Mouse (Mus musculus) midbrain, embryonic 11.5 days (tissue): ENCODE data around the gene Pax7. TPM values are rescaled to one million over a fixed set of nuclear protein-coding genes. Genes with fewer than 3 reads are reported as not detected.

Experiments used
- ATAC-seq: fragments of 200-750 bp; cut with Nextera tagmentation; 2 replicates; pipeline ENCODE4 v1.8.0; 2017; ENCODE audit warnings: moderate TSS enrichment, moderate library complexity; ENCODE audit not compliant: low FRiP score
- DNase-seq: peaks from one replicate; pipeline ENCODE4 v3.0.0; 2015; ENCODE audit warnings: low spot score; ENCODE audit errors: missing footprints
- H3K27ac ChIP-seq: fragments of 300-500 bp; sonication (generic); 2 replicates; pipeline ENCODE4 v1.5.1; 2014; ENCODE audit warnings: low read depth, low read length
- H3K27me3 ChIP-seq: fragments of 300-500 bp; sonication (generic); 2 replicates; pipeline ENCODE4 v1.6.1; 2014; ENCODE audit warnings: mild to moderate bottlenecking, low read length, moderate library complexity, mixed read lengths; ENCODE audit not compliant: control insufficient read depth, insufficient read depth
- H3K36me3 ChIP-seq: fragments of 300-500 bp; sonication (generic); 2 replicates; pipeline ENCODE4 v1.6.1; 2014; ENCODE audit warnings: mild to moderate bottlenecking, low read length, moderate library complexity, mixed read lengths; ENCODE audit not compliant: control insufficient read depth, insufficient read depth
- H3K4me1 ChIP-seq: fragments of 300-500 bp; sonication (generic); 2 replicates; pipeline ENCODE4 v1.6.1; 2014; ENCODE audit warnings: low read length; ENCODE audit not compliant: control insufficient read depth, insufficient read depth
- H3K4me2 ChIP-seq: fragments of 300-500 bp; sonication (generic); 2 replicates; pipeline ENCODE4 v1.6.1; 2014; ENCODE audit warnings: mild to moderate bottlenecking, moderate library complexity
- H3K4me3 ChIP-seq: fragments of 300-500 bp; sonication (generic); 2 replicates; pipeline ENCODE4 v1.5.1; 2014; ENCODE audit warnings: low read depth, low read length
- H3K9ac ChIP-seq: fragments of 300-500 bp; sonication (generic); 2 replicates; pipeline ENCODE4 v1.6.1; 2014; ENCODE audit warnings: low read length
- H3K9me3 ChIP-seq: fragments of 300-500 bp; sonication (generic); 2 replicates; pipeline ENCODE4 v1.6.1; 2016; ENCODE audit warnings: low read length; ENCODE audit not compliant: control insufficient read depth
- WGBS: fragments of 180-500 bp; shearing (Covaris S2); extraction: QIAGEN DNeasy Blood & Tissue Kit; methylation state at CpG from one replicate; pipeline ENCODE4 v1.1.7; 2014; 5-methylcytosine and 5-hydroxymethylcytosine counted together
- polyA plus RNA-seq: library from polyadenylated mRNA; unstranded; fragments of >200 nt; fragmentation: Nextera tagmentation; extraction: Ambion mirVana; gene quantifications from 2 replicates; pipeline ENCODE4 v1.2.1, GENCODE M21; 2014

The Pax7 gene
- polyA plus RNA-seq, 1 experiment from 2014 or later, result 3.1 TPM

- DNase-seq (peak; percentile 31), ATAC-seq (no peak)
- H3K27ac ChIP-seq, result no peak overlapping the region
- WGBS, result 74% methylated on average over 4 of the region's 4 CpGs
- H3K9ac ChIP-seq, result no peak overlapping the region
- peaks cover under 1% of the 10 kb centered on the region for H3K4me1 ChIP-seq
- H3K27me3 ChIP-seq, result no peaks in the 10 kb centered on the region
- H3K4me3 ChIP-seq, result no peak overlapping the region
- H3K9me3 ChIP-seq, result no peaks in the 10 kb centered on the region
- H3K36me3 ChIP-seq, result no peaks in the 10 kb centered on the region
- no peak overlapping the region for H3K4me2 ChIP-seq
These were observed 130.4 kb downstream of the Pax7 start for GRCm38 (mm10) chr4:139702914-139703313.

DNA sequence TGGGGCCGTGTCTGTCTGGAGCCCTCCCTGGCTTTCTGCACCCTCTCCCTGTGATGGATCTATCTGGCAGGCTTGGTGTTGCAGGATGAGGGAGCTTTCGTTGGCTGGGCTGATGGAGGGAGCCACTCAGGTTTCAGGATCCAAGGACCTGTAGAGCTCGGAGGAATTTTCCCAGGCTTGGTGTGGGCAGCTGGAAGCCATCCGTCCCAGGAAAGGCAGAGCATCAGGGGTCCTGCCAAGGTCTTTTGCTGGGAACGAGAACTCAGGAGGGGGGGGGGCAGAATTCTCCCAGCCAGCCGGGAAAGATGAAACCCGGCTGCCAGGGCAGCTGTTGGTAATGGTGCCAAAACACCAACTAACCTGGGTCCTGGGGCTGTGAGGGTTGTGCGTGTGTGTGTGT is 134.7 kb downstream of the Pax7 start:
- no peaks in the 10 kb centered on the region; the same call in 1 of the 2 replicates for H3K27me3 ChIP-seq
- H3K4me1 ChIP-seq, result peaks cover 7% of the 10 kb centered on the region
- WGBS, result 70% methylated on average over 8 of the region's 8 CpGs
- H3K4me2 ChIP-seq, result no peak overlapping the region
- no peaks in the 10 kb centered on the region for H3K9me3 ChIP-seq
- no peak overlapping the region for H3K27ac ChIP-seq
- H3K9ac ChIP-seq, result no peak overlapping the region
- no peak overlapping the region for H3K4me3 ChIP-seq
- no peak for DNase-seq
- no peaks in the 10 kb centered on the region for H3K36me3 ChIP-seq
- ATAC-seq, result no peak

GRCm38 (mm10) chr4:139697755-139698154 is 135.6 kb downstream of the Pax7 start:
- Histone ChIP-seq H3K27ac (no peak overlapping the region), H3K9me3 (no peaks in the 10 kb centered on the region), H3K4me3 (no peak overlapping the region), H3K9ac (peak overlapping the region; percentile 27; the same call in 1 of the 2 replicates), H3K27me3 (no peaks in the 10 kb centered on the region; the same call in 1 of the 2 replicates), H3K4me2 (no peak overlapping the region), H3K4me1 (peaks cover 14% of the 10 kb centered on the region), H3K36me3 (no peaks in the 10 kb centered on the region)
- ATAC-seq (0 out of 2 replicates have a peak, but pooled peaks have one; percentile 46), DNase-seq (peak; percentile 86)
- WGBS, result 6% methylated on average over 9 of the region's 9 CpGs

- peaks cover 2% of the 10 kb centered on the region for H3K27me3 ChIP-seq
- H3K9ac ChIP-seq, result no peak overlapping the region
- H3K4me1 ChIP-seq, result peaks cover 14% of the 10 kb centered on the region
- H3K36me3 ChIP-seq, result no peaks in the 10 kb centered on the region
- no peak overlapping the region for H3K27ac ChIP-seq
- no peak overlapping the region for H3K4me3 ChIP-seq
- DNase-seq, result no peak
- WGBS, result 14% methylated on average over 5 of the region's 5 CpGs
- no peak for ATAC-seq
- H3K4me2 ChIP-seq, result no peak overlapping the region
- H3K9me3 ChIP-seq, result no peaks in the 10 kb centered on the region
These were observed 140.0 kb downstream of the Pax7 start for GRCm38 (mm10) chr4:139693315-139693714.

DNA sequence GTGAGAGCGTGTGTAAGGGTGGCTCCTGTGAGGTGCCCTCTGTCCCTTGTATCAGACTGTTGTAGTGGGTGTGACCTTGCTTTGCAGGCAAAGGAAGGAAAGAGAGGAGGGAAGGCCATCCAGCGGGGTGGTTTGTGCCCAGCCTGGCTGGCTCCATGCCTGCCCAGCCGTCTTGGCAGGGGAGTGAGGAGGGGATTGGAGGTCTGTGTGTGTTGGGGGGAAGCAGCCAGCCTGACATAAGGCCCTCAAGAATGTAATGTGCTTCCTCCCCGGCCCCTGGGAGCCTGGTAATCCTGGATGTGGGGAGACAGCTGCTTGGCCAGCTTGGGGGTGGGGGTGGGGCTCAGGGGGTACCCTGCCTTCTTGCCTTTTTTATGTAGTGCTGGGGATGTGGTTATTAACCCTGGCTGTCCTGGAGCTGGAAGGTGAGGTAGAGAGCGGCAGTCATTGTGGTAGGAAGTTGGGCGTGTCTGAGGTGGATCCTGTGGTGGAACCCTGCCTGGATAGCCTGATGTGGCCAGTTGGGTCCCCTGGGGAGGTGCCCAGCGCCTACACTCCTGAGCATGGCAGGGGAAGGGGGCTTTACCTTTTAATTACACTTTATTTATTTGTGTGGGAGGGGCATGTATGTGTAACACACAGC is 143.6 kb downstream of the Pax7 start:
- peaks cover 2% of the 10 kb centered on the region for H3K27me3 ChIP-seq
- DNase-seq, result peak; percentile 61
- 37% methylated on average over 7 of the region's 7 CpGs for WGBS
- no peak overlapping the region for H3K27ac ChIP-seq
- H3K9ac ChIP-seq, result no peak overlapping the region
- no peaks in the 10 kb centered on the region for H3K9me3 ChIP-seq
- no peak overlapping the region for H3K4me2 ChIP-seq
- no peaks in the 10 kb centered on the region for H3K36me3 ChIP-seq
- ATAC-seq, result no peak
- no peak overlapping the region for H3K4me3 ChIP-seq
- peaks cover 9% of the 10 kb centered on the region for H3K4me1 ChIP-seq

DNA sequence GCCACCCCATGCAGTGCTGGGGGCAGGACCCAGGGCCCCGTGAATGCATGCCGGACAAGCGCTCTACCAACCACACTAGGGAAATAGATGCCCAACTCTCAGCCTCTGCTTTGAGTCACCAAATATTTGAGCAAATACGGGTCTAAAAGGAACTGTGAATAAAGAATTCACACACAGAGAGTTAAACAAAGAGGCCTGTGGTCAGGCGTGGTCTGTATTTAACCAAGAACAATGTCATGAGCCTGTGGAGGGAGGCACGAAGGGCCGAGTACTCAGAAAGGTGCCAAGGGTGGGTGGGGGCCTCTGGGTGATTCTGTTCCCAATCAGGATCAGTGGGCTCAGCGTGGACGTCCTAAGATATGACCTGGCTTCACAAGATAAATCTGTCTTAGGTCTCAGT is 145.3 kb downstream of the Pax7 start:
- H3K9me3 ChIP-seq, result no peaks in the 10 kb centered on the region
- DNase-seq (peak; percentile 70), ATAC-seq (no peak)
- no peak overlapping the region for H3K27ac ChIP-seq
- H3K36me3 ChIP-seq, result no peaks in the 10 kb centered on the region
- H3K4me3 ChIP-seq, result no peak overlapping the region
- 60% methylated on average over 9 of the region's 9 CpGs for WGBS
- no peak overlapping the region for H3K4me2 ChIP-seq
- H3K9ac ChIP-seq, result no peak overlapping the region
- peaks cover under 1% of the 10 kb centered on the region; the same call in 1 of the 2 replicates for H3K4me1 ChIP-seq
- H3K27me3 ChIP-seq, result peaks cover 2% of the 10 kb centered on the region

Other genes with a start within 250 kb of the Pax7 start
- gene Gm21969, start 230.3 kb downstream of the Pax7 start, polyA plus RNA-seq, result not detected in 2 replicates
- 9.9 and 11.2 TPM in 2 replicates for gene Aldh4a1, start 210.7 kb downstream of the Pax7 start, polyA plus RNA-seq
- not detected in 2 replicates for gene Tas1r2, start 180.0 kb downstream of the Pax7 start, polyA plus RNA-seq
- 0.10 and 0.17 TPM in 2 replicates for gene Klhdc7a, start 134.5 kb upstream of the Pax7 start, polyA plus RNA-seq